8 mouse cellular contexts compared by ENCODE assay signal in genomic region chr2:120352682-120353646, GRCm38 (mm10). TPM values are rescaled to one million over a fixed set of nuclear protein-coding genes. Genes with fewer than 3 reads are reported as not detected.
DNase-seq lines count a peak whose midpoint lies in the region; ATAC-seq lines count a peak whose summit lies in the region.

Gene Vps39, minus strand, starts transcription at chr2:120353137.

- H3K4me1 ChIP-seq in intestine, embryonic 14.5 days (replicated peaks; ENCODE audit: control insufficient read depth, insufficient read depth, low read length), result no peaks in the 10 kb centered on the region

- ATAC-seq in intestine, embryonic 14.5 days (replicated peaks; ENCODE audit: low FRiP score, low TSS enrichment, low read depth), result peak; percentile 97

- peak within 1 kb of the TSS; percentile 92 for H3K4me3 ChIP-seq in intestine, embryonic 14.5 days (ENCODE audit: low read depth, low read length)

- intact Hi-C loops in left cerebral cortex, postnatal 14 days (cut with DNase I), result no loop called here

- peak within 1 kb of the TSS; percentile 69; the same call in 1 of the 2 replicates for H3K27ac ChIP-seq in intestine, embryonic 14.5 days (ENCODE audit: low read depth)

- DNase-seq in adrenal gland, adult 18-20 months (ENCODE audit: low spot score in 2 of 2), result peak; percentile 79 to 84
- DNase-seq in embryo, embryonic 11 days, result peak; percentile 93
- peak; percentile 84 for DNase-seq in gastrocnemius, postnatal 25 days
- peak; percentile 92 for DNase-seq in intestine, embryonic 14.5 days (ENCODE audit: low spot score)
- peak; percentile 85 to 92 for DNase-seq in left cerebral cortex, postnatal 14 days (ENCODE audit: low spot score in 2 of 2)
- DNase-seq in mesoderm, embryonic 11.5 days (ENCODE audit: low read depth, low spot score), result peak; percentile 91
- DNase-seq in right cerebral cortex, postnatal 36 days (ENCODE audit: low spot score in 2 of 2), result peak; percentile 85 to 86
- peak; percentile 90 for DNase-seq in yolk sac, embryonic 10.5 days (ENCODE audit: low spot score)

- 12% methylated on average over 44 of the region's 44 CpGs for WGBS in intestine, embryonic 14.5 days

- no peaks in the 10 kb centered on the region for H3K9me3 ChIP-seq in intestine, embryonic 14.5 days (ENCODE audit: control insufficient read depth, low read length)

- peak within 1 kb of the TSS; percentile 72 for H3K4me2 ChIP-seq in intestine, embryonic 14.5 days (ENCODE audit: low read length)

- peak within 1 kb of the TSS; percentile 82 for H3K9ac ChIP-seq in intestine, embryonic 14.5 days (ENCODE audit: low read length)

- peaks cover 37% of the 10 kb centered on the region for H3K36me3 ChIP-seq in intestine, embryonic 14.5 days (ENCODE audit: control insufficient read depth, insufficient read depth, low read length)

- no peaks in the 10 kb centered on the region for H3K27me3 ChIP-seq in intestine, embryonic 14.5 days (replicated peaks; ENCODE audit: control insufficient read depth, insufficient read depth, low read length)

RNA-seq across cellular contexts. Expression of gene Vps39, which starts in this region (rescaled TPM):
- total RNA-seq in adrenal gland, adult 18-20 months (2021), result 10 to 100 TPM; 42.9 to 56.6 TPM
- 10 to 100 TPM; 15.7 to 20.1 TPM for total RNA-seq in gastrocnemius, postnatal 25 days (2021)
- 24.6 and 25.1 TPM in 2 replicates for polyA plus RNA-seq in intestine, embryonic 14.5 days (2014; fragmentation: Nextera tagmentation; extraction: Ambion mirVana)
- total RNA-seq in left cerebral cortex, postnatal 14 days (2021), result 10 to 100 TPM; 60.6 to 62.8 TPM

Comparison
In these comparisons a context has a peak if more than half of its experiments do, and no peak if none do; other contexts are left out.
1. Peak in every context shown above with its lines: DNase-seq, ATAC-seq, H3K4me3 ChIP-seq and H3K27ac ChIP-seq.